Mouse (Mus musculus) adrenal gland, postnatal 36 days (tissue): Measurements from ENCODE around the gene Ndufc2. TPM values are rescaled to one million over a fixed set of nuclear protein-coding genes. Genes with fewer than 3 reads are reported as not detected.
"Not testable (repeated sequence)": the region's sequence is repeated elsewhere in the genome, so short reads cannot be mapped to it uniquely, and the experiment has no call there.

Source experiments
- DNase-seq, 2 experiments: peaks; one replicate each; pipeline ENCODE4 v3.0.0; 2021; ENCODE audit warnings: mixed read lengths in 1 of 2
- total RNA-seq, 2 experiments: library from RNA; stranded (reverse); gene quantifications; 2 replicates each; pipeline ENCODE4 v1.2.3; 2021

Ndufc2 gene
- total RNA-seq, 2 experiments from 2014 or later = 306 to 313 TPM

DNA sequence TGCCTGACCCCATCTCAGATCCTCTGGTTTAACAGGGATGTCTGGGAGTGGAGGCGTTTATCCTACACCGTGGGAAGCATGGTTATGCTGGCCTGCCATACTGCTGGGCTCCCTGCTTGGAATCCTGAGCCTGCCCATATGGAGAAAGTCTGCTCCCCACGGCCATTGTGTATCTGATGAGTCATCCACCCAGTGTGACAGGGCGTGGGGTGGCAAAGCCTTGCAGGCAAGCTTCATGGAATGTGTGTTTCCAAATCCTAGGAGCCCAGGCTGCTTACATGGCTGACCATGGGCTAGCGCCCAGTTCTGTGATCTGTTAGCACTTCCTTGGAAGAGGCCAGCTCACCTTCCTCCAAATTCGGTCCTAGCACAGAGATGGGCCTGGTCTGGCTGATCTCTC, 26.8 kb downstream of the Ndufc2 start:
- peak; percentile 50 to 65 for DNase-seq

DNA sequence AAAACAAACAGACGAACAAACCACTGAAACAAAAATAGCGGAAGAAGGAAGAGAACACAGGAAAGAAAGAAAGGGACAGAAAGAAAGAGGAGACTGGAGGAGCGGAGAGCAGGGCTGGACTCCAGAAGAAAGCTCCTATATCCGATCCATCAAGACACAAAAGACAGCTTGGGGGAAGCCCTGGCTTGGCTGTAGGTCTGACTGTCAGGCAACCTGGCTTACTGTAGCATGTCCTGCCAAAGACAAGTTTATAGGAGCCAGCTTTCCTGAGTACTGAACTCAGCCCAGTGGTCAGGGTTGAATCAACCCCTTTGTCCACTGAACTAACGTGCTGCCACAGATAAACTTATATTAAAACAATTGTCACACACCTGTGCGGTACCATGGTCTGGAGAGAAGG, 27.5 kb downstream of the Ndufc2 start:
- no peak for DNase-seq

GRCm38 (mm10) chr7:97427778-97428420, 28.1 kb downstream of the Ndufc2 start:
- DNase-seq = peak; percentile 73 to 78

- DNase-seq = peak in 1 of 2 experiments; percentile 58
Observed at GRCm38 (mm10) chr7:97429705-97430104, 29.9 kb downstream of the Ndufc2 start.

DNA sequence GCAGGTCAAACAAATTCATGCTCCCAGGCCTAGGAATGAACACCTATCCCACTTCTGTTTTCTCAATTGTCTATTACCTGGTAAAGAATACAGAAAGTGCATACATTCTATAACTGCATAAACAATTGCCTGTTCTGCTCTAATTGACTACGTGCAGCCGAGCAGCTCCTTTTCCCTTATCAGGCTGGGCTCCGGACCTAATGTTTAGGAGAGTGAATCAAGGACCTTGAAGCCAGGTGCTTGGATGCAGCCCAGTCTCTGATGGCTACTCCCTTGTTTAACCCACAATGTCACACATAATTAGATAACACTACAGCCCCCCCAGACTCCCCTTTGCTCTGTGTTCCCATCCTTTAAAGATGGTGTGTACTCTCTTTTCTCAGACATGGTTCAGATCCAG, 33.7 kb downstream of the Ndufc2 start:
- not testable (repeated sequence) for DNase-seq

GRCm38 (mm10) chr7:97434517-97434916, 34.7 kb downstream of the Ndufc2 start:
- DNase-seq = no peak

GRCm38 (mm10) chr7:97438986-97439385, 39.2 kb downstream of the Ndufc2 start:
- no peak for DNase-seq

GRCm38 (mm10) chr7:97446171-97446925, 46.5 kb downstream of the Ndufc2 start:
- peak; percentile 87 to 91 for DNase-seq

- peak in 1 of 2 experiments; percentile 35 for DNase-seq
Observed at GRCm38 (mm10) chr7:97447050-97447531, 47.3 kb downstream of the Ndufc2 start.

GRCm38 (mm10) chr7:97451023-97451422, 51.2 kb downstream of the Ndufc2 start, which contains the start of gene Kctd14:
Kctd14 (plus strand) TSS chr7:97451323.
- not testable (repeated sequence) for DNase-seq

DNA sequence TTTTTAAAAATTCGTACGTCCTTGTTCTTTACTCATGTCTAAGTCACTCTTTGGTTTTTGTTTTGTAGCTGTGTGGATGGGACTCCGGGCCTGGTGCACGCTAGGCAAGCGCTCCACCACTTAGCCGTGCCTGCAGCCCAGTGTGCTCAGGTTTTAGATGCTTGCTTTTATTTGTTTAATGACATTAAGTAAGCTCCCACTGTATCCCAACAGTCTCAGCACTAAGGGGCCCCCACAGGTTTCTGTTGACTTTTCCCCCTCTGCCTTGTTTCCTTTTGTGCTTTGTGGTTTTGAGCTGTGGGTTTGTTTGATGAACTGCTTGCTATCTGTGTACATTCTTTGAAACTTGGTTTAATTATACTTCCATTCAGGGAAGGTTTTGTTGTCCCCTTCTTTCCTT, 52.4 kb downstream of the Ndufc2 start:
- no peak for DNase-seq

DNA sequence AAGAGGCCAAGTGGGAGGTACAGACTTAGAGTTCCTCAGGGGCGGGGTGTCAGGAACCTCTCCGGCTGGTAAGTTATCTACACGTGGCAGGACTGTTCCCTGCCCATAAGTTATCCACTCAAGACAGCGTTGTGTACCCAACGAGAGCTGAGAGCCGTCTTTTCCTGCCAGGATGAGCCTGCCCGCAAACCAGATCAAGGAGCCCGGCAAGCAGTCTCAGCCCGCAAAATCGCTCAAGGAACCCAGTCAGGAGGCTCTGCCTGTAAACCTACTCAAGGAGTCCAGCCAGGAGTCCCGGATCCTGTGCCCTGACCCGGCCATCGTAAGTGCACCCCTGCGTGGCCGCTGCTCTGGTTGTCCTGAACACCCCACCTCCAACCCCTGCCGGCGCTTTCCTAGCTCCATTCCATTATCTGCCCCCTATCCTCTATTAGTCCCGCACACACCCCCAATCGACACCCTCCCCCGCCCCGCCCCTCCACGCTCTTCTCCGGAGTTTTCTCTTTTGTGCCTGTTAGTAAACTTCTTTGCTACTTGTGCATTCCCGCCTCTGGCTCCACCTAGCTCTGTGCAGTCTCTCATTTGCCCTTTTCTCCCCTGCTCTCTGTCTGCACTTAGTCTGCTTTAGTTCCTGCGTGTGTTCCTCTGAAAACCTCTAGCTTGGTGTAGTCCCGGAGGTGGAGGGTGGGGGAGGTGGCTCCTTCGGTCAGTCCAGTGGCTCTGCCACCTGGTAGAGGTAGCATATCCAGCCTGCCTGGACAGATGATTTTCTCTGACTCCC, 53.5 kb downstream of the Ndufc2 start:
- peak; percentile 23 to 45 for DNase-seq

DNA sequence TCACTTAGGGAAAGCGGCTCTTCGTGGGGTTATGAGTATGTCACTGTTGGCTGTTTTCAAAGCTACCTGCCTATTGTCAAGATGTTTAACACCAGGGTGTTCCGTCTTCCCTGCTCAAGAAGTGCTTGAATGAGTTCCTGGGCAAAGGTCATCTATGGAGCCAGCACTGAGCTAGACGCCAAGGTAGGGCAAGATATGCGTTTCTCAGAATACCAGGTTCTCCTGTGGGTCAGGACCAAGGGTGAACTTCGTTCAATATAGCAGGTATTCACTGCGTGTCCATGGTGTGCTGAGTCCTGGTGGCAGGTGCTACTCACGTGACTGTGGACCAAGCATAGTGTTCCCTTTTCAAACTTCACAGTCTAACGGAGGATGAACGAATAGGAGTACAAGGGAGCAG, 55.0 kb downstream of the Ndufc2 start:
- DNase-seq = no peak

GRCm38 (mm10) chr7:97455577-97455976, 55.8 kb downstream of the Ndufc2 start:
- DNase-seq = no peak

Other genes starting within 250 kb of the Ndufc2 start
- 1 to 10 TPM; 4.9 to 8.7 TPM for gene Usp35, start 68.0 kb upstream of the Ndufc2 start, total RNA-seq
- 10 to 100 TPM in 1 of 2 experiments, 1 to 10 TPM in 1; 7.8 to 11.3 TPM for gene Kctd21, start 67.7 kb upstream of the Ndufc2 start, total RNA-seq
- gene Alg8, start 28.4 kb upstream of the Ndufc2 start, total RNA-seq = 10 to 100 TPM; 14.0 to 21.1 TPM
- 1,000 to 10,000 TPM in 1 of 2 experiments, 100 to 1,000 TPM in 1; 749 to 1,266 TPM for gene Thrsp, start 17.7 kb downstream of the Ndufc2 start, total RNA-seq
- 1 to 10 TPM; 2.3 to 3.7 TPM for gene Kctd14, start 51.3 kb downstream of the Ndufc2 start, total RNA-seq
- gene Ints4, start 81.0 kb downstream of the Ndufc2 start, total RNA-seq = 10 to 100 TPM; 62.6 to 64.1 TPM
- 10 to 100 TPM; 32.2 to 40.7 TPM for gene Aamdc, start 179.5 kb downstream of the Ndufc2 start, total RNA-seq
- 10 to 100 TPM; 25.8 to 30.5 TPM for gene Rsf1, start 179.9 kb downstream of the Ndufc2 start, total RNA-seq